Mouse (Mus musculus) frontal cortex, postnatal 14 days (tissue): ENCODE results near the gene Ncoa5.
A peak's percentile ranks its signal among the peaks of the same experiment; 100 is the strongest.

Experiments used
- DNase-seq, 2 experiments: peaks; one replicate each; pipeline ENCODE4 v3.0.0; 2022; ENCODE audit warnings: low spot score in 2 of 2

The Ncoa5 gene

GRCm38 (mm10) chr2:164994659-164995428, 39.8 kb downstream of the Ncoa5 start:
- no peak for DNase-seq

- no peak for DNase-seq
Measured at GRCm38 (mm10) chr2:164994156-164994555, 40.5 kb downstream of the Ncoa5 start.

- DNase-seq, result no peak
Measured at GRCm38 (mm10) chr2:164991808-164992207, 42.9 kb downstream of the Ncoa5 start.

GRCm38 (mm10) chr2:164991111-164991510, 43.6 kb downstream of the Ncoa5 start:
- no peak for DNase-seq

GRCm38 (mm10) chr2:164988777-164989176, 45.9 kb downstream of the Ncoa5 start:
- DNase-seq, result no peak

GRCm38 (mm10) chr2:164986371-164987027, 48.2 kb downstream of the Ncoa5 start:
- no peak for DNase-seq

GRCm38 (mm10) chr2:164985962-164986361, 48.7 kb downstream of the Ncoa5 start:
- no peak for DNase-seq

GRCm38 (mm10) chr2:164979749-164980148, 54.9 kb downstream of the Ncoa5 start:
- DNase-seq, result no peak

- no peak for DNase-seq
Measured at GRCm38 (mm10) chr2:164975611-164976010, 59.1 kb downstream of the Ncoa5 start.

- no peak for DNase-seq
Measured at GRCm38 (mm10) chr2:164972646-164973045, 62.0 kb downstream of the Ncoa5 start.

- DNase-seq, result peak in 1 of 2 experiments; percentile 52
Measured at GRCm38 (mm10) chr2:164970631-164971196, 64.0 kb downstream of the Ncoa5 start.

- DNase-seq, result no peak
Measured at GRCm38 (mm10) chr2:164969348-164969781, 65.3 kb downstream of the Ncoa5 start.

GRCm38 (mm10) chr2:164968451-164968851, 66.2 kb downstream of the Ncoa5 start:
- DNase-seq, result peak in 1 of 2 experiments; percentile 43

GRCm38 (mm10) chr2:164967761-164968440, 66.8 kb downstream of the Ncoa5 start:
- peak; percentile 64 to 67 for DNase-seq

GRCm38 (mm10) chr2:164967193-164967592, 67.5 kb downstream of the Ncoa5 start:
- DNase-seq, result no peak

GRCm38 (mm10) chr2:164966381-164966780, 68.3 kb downstream of the Ncoa5 start:
- no peak for DNase-seq

GRCm38 (mm10) chr2:164964981-164965380, 69.7 kb downstream of the Ncoa5 start:
- DNase-seq, result no peak

GRCm38 (mm10) chr2:164964242-164964894, 70.3 kb downstream of the Ncoa5 start:
- peak in 1 of 2 experiments; percentile 68 for DNase-seq

- no peak for DNase-seq
Measured at GRCm38 (mm10) chr2:164962183-164962580, 72.5 kb downstream of the Ncoa5 start.

- DNase-seq, result peak; percentile 54 to 72
Measured at GRCm38 (mm10) chr2:164961506-164962182, 73.0 kb downstream of the Ncoa5 start.
